Mouse (Mus musculus) stomach, embryonic 16.5 days (tissue): ENCODE results near the gene Micu1. TPM values are rescaled to one million over a fixed set of nuclear protein-coding genes. Genes with fewer than 3 reads are reported as not detected.
A peak's percentile ranks its signal among the peaks of the same experiment; 100 is the strongest.
"Not testable (repeated sequence)": the region's sequence is repeated elsewhere in the genome, so short reads cannot be mapped to it uniquely, and the experiment has no call there.

Source experiments
- ATAC-seq: fragments of 200-750 bp; cut with Nextera tagmentation; 2 replicates; pipeline ENCODE4 v1.8.0; 2017; ENCODE audit warnings: moderate number of reproducible peaks, moderate TSS enrichment; ENCODE audit not compliant: insufficient read depth, low FRiP score
- H3K27ac ChIP-seq: fragments of 300-500 bp; sonication (generic); 2 replicates; pipeline ENCODE4 v1.5.1; 2014; ENCODE audit warnings: low read length
- H3K27me3 ChIP-seq: fragments of 300-500 bp; sonication (generic); 2 replicates; pipeline ENCODE4 v1.6.1; 2014; ENCODE audit warnings: low read length, control low read depth, mixed read lengths; ENCODE audit not compliant: control insufficient read depth, insufficient read depth
- H3K36me3 ChIP-seq: fragments of 300-500 bp; sonication (generic); 2 replicates; pipeline ENCODE4 v1.6.1; 2014; ENCODE audit warnings: low read length; ENCODE audit not compliant: control insufficient read depth, insufficient read depth
- H3K4me1 ChIP-seq: fragments of 300-500 bp; sonication (generic); 2 replicates; pipeline ENCODE4 v1.6.1; 2014; ENCODE audit warnings: low read length, control low read depth, mixed read lengths; ENCODE audit not compliant: control insufficient read depth, insufficient read depth
- H3K4me2 ChIP-seq: fragments of 300-500 bp; sonication (generic); 2 replicates; pipeline ENCODE4 v1.6.1; 2014; ENCODE audit warnings: low read depth, low read length, mixed read lengths
- H3K4me3 ChIP-seq: fragments of 300-500 bp; sonication (generic); replicated peaks from 2 replicates; pipeline ENCODE4 v1.5.1; 2014; ENCODE audit warnings: mild to moderate bottlenecking, low read length
- H3K9ac ChIP-seq: fragments of 300-500 bp; sonication (generic); 2 replicates; pipeline ENCODE4 v1.6.1; 2014; ENCODE audit warnings: low read length
- H3K9me3 ChIP-seq: fragments of 300-500 bp; sonication (generic); replicated peaks from 2 replicates; pipeline ENCODE4 v1.6.1; 2016; ENCODE audit warnings: low read length, control low read depth; ENCODE audit not compliant: control insufficient read depth
- WGBS: fragments of 180-500 bp; shearing (Covaris S2); extraction: QIAGEN DNeasy Blood & Tissue Kit; methylation state at CpG from one replicate; pipeline ENCODE4 v1.1.7; 2014; 5-methylcytosine and 5-hydroxymethylcytosine counted together
- polyA plus RNA-seq: library from polyadenylated mRNA; unstranded; fragments of >200 nt; fragmentation: Nextera tagmentation; extraction: Ambion mirVana; gene quantifications from 2 replicates; pipeline ENCODE4 v1.2.1, GENCODE M21; 2015

The Micu1 gene
- 74.1 and 77.5 TPM in 2 replicates for polyA plus RNA-seq

DNA sequence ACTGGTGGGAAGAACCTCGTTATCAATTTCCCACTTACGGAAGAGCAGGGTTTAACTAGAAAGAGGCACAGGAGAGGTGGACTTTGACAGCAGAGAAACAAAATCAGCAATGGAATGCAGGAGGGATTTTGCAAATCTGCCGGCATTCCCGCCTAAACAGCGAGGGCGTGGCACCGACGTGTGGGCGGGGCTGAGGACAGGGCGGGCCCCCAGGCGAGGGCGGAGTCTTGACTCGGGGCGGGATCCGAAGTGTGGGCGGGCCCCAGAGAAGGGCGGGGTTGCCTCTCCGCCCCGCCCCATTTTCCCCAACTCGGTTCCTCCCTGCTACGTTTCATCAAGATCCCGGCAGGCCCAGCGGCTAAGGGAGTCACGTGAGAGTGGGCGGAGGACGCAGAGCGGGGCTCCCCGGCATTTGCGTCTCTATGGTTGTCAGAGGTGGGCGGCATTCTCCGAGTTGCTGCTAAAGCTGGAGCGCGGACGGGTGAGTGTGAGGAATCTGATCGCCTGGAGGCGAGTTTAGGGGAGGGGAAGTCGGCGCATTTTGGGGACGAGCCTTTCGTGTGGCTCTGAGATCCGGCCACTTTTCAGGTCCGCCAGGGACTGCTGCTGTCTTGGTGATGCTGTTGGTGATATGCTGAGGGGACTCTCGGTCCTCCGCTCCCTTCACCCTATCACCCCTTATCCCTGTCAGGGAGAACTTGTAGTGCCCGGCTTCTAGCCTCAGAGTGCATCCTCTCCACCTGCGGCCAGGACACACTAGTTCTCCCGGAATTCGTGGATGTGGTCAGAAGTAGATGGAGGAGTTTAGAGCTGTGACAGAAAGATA is at the start of gene Micu1:
TSS of gene Micu1 (plus strand) at position 271 of the 826 bp plus-strand sequence.
- Histone ChIP-seq H3K27ac (peak within 1 kb of the TSS; percentile 42), H3K4me2 (peak within 1 kb of the TSS; percentile 72), H3K4me1 (peaks cover 7% of the 10 kb centered on the region), H3K27me3 (no peaks in the 10 kb centered on the region), H3K36me3 (no peaks in the 10 kb centered on the region), H3K9ac (peak within 1 kb of the TSS; percentile 79), H3K9me3 (no peaks in the 10 kb centered on the region), H3K4me3 (peak within 1 kb of the TSS; percentile 69)
- peak; percentile 98 for ATAC-seq
- WGBS, result under 1% methylated on average over 48 of the region's 48 CpGs

DNA sequence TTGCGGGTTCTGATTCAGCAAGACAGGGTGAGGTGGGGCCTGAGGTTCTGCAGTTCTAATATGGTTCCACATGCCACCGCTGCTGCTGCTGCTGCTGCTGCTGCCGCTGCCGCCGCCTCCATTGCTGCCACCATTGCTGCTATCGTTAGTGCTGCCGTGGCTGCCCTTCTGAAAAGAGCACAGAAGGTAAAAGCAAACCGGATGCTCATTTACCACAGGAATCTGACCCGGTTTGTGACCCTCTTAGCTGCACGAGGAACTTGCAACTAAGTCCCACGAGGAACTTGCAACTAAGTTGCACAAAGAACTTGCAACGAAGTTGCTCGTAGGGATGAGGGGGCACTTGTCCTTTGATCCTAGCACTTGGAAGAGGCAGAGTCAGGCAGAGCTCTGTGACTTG is 45.5 kb upstream of the Micu1 start:
- Histone ChIP-seq H3K4me1 (no peaks in the 10 kb centered on the region), H3K27ac (no peak overlapping the region), H3K4me3 (no peak overlapping the region), H3K27me3 (no peaks in the 10 kb centered on the region), H3K4me2 (no peak overlapping the region), H3K9ac (no peak overlapping the region), H3K36me3 (no peaks in the 10 kb centered on the region), H3K9me3 (no peaks in the 10 kb centered on the region)
- 79% methylated on average over 13 of the region's 13 CpGs for WGBS
- no peak for ATAC-seq

DNA sequence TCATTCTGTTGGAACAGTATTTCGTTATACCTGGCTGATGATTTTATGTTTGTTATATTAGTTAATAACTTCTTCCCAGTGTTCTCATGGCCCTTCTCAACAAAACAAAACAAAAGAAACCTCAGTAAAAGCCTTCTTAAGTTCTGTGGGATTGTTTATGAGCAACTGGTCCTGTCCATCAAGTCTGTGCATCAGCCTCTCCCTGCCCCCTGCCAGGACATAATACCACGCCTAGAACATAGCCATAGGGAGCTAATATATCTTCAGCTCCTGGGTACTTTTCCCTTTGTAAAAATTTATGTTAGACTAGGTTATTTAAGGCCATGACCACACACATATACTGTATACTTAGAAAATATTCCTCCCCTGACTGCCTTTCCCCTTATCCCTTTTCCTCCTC is 37.5 kb upstream of the Micu1 start:
- H3K27me3 ChIP-seq, result no peaks in the 10 kb centered on the region
- H3K4me1 ChIP-seq, result peaks cover 10% of the 10 kb centered on the region
- H3K9me3 ChIP-seq, result no peaks in the 10 kb centered on the region
- no peak for ATAC-seq
- H3K4me3 ChIP-seq, result no peak overlapping the region
- no peak overlapping the region for H3K4me2 ChIP-seq
- 82% methylated on average over 2 of the region's 2 CpGs for WGBS
- H3K9ac ChIP-seq, result no peak overlapping the region
- H3K27ac ChIP-seq, result no peak overlapping the region
- no peaks in the 10 kb centered on the region for H3K36me3 ChIP-seq

DNA sequence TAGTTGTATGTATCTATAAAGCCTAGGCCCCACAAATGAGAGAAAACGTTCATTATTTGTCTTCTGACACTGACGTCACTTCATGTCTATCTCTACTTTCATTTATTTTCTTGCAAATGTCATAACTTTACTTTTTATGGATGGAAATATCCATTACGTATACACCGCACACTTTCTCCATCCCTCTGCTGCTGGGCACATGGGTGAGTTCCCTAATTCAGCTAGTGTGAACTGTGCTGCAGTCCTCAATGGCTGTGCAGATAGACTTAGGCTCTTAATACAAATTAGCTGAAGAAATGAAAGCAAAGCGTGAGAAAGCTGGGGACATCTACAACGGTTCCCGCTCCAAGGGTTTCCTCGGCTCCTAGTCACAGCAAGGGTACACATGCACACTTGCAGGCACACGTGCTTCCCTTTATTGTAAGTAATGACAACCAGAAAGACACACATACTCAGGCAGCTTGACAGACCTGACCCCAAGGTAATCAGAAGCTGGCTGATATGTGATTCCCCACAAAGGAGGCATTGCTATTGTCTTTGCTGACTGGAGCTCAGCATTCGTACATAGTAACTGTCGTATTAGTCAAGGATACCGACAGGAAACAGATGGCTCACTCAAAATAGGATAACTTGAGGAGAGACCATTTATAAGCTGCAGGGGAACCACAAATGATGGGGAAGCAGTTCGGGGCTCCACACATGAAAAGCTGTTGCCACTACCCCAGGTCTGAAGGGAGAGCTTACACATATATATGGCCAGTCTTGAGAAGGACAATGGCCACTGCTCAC is 36.6 kb upstream of the Micu1 start:
- no peaks in the 10 kb centered on the region for H3K9me3 ChIP-seq
- H3K4me2 ChIP-seq, result no peak overlapping the region
- no peak overlapping the region for H3K27ac ChIP-seq
- H3K36me3 ChIP-seq, result no peaks in the 10 kb centered on the region
- H3K4me3 ChIP-seq, result no peak overlapping the region
- H3K27me3 ChIP-seq, result no peaks in the 10 kb centered on the region
- H3K4me1 ChIP-seq, result peaks cover 10% of the 10 kb centered on the region
- H3K9ac ChIP-seq, result no peak overlapping the region
- 66% methylated on average over 13 of the region's 13 CpGs for WGBS
- no peak for ATAC-seq

DNA sequence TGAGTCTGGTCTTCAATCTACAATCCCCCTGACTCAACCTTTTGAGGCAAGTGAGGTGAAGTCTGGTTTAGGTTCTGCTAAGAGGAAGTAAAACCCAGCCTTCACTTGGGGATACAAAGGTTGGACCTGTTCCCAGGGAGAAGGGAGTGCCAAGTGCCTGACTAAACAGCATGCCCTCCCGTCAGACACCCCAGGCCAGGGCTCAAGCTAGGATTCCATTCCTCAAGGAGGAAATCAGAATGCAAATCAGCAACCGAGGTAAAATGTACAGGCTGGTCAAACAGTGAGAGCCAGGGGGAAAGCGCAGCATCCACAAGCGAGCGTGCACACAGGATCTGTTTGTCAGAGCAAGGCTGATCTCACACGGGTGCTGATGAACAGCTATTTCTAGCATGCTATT is 34.9 kb upstream of the Micu1 start:
- ATAC-seq, result peak; percentile 75; the same call in 1 of the 2 replicates

DNA sequence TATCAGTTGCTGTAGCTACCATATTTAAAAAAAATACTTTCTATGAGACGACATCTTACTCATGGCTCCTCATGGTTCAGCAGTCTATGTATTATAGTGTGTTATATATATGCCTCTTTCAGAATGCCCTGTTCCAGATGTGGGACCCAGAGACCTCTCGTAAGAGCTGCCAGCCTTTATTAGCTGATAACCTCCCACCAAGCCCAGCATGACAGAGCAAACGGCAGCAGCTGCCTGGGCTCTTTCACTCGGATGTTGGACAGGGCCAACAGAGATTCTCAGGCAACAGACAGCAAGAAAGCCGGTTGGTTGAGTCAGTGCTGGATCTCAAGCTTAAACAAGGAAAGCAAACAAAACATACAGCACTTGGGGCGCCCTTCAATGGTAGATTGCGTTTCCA is 33.8 kb upstream of the Micu1 start:
- Histone ChIP-seq H3K27me3 (no peaks in the 10 kb centered on the region), H3K4me1 (peaks cover 10% of the 10 kb centered on the region), H3K9me3 (no peaks in the 10 kb centered on the region), H3K36me3 (no peaks in the 10 kb centered on the region), H3K27ac (no peak overlapping the region), H3K4me3 (no peak overlapping the region), H3K4me2 (no peak overlapping the region), H3K9ac (no peak overlapping the region)
- ATAC-seq, result no peak
- 60% methylated on average over 7 of the region's 7 CpGs for WGBS

More for the DNA sequence above, 34.9 kb upstream of the Micu1 start:
- H3K4me3 ChIP-seq, result no peak overlapping the region
- H3K4me1 ChIP-seq, result peaks cover 10% of the 10 kb centered on the region
- no peak overlapping the region for H3K4me2 ChIP-seq
- H3K36me3 ChIP-seq, result no peaks in the 10 kb centered on the region
- H3K27me3 ChIP-seq, result no peaks in the 10 kb centered on the region
- H3K27ac ChIP-seq, result peak overlapping the region; percentile 49; the same call in 1 of the 2 replicates
- H3K9ac ChIP-seq, result no peak overlapping the region
- WGBS, result 50% methylated on average over 6 of the region's 6 CpGs
- H3K9me3 ChIP-seq, result no peaks in the 10 kb centered on the region

DNA sequence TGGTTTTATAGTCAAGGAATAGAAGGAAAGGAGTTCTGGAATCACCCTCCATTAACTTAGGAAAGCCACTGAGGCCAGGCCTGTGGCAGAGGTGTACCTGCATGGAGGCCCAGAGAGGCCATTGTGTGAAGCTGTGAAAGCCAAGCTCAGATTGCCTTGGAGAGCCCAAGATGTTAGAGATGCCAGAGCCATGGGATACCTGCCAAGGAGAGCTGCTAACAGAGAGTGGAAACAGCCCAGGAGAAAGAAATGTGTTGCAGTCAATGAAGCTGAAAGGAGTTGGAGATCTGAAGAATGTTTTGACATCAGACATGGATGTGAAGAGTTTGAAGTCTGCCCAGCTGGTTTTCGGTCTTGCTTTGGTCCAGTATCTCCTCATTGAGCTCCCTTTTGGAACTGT is 24.4 kb upstream of the Micu1 start:
- H3K4me2 ChIP-seq, result no peak overlapping the region
- 0 out of 2 replicates have a peak, but pooled peaks cover 4% of the 10 kb centered on the region for H3K9me3 ChIP-seq
- ATAC-seq, result no peak
- H3K36me3 ChIP-seq, result no peaks in the 10 kb centered on the region
- no peak overlapping the region for H3K4me3 ChIP-seq
- H3K27ac ChIP-seq, result no peak overlapping the region
- no peak overlapping the region for H3K9ac ChIP-seq
- no peaks in the 10 kb centered on the region for H3K27me3 ChIP-seq
- 85% methylated on average over 1 of the region's 1 CpGs for WGBS
- H3K4me1 ChIP-seq, result no peaks in the 10 kb centered on the region

DNA sequence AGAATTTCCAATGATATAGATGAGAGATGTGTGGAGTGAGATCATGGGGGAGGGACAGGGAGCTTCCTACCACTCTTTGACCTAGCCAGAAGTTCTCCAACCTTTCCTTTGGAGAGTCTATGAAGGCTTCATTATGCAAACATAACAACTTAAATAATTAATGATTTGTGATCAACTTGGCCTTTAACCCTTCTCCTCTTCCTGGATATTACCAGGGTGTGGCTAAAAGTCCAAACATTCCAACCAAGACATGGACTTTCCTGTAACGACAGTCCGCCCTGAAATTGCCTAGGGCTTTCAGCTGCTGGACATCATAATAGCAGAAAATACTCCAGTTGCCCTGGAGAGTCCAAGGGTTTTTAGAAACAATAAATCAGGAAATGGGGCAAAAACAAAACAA is 23.1 kb upstream of the Micu1 start:
- no peak overlapping the region for H3K27ac ChIP-seq
- 67% methylated on average over 2 of the region's 2 CpGs for WGBS
- H3K9me3 ChIP-seq, result 0 out of 2 replicates have a peak, but pooled peaks cover 4% of the 10 kb centered on the region
- H3K4me2 ChIP-seq, result no peak overlapping the region
- H3K27me3 ChIP-seq, result no peaks in the 10 kb centered on the region
- no peaks in the 10 kb centered on the region for H3K36me3 ChIP-seq
- H3K4me3 ChIP-seq, result no peak overlapping the region
- no peak for ATAC-seq
- no peaks in the 10 kb centered on the region for H3K4me1 ChIP-seq
- H3K9ac ChIP-seq, result no peak overlapping the region

DNA sequence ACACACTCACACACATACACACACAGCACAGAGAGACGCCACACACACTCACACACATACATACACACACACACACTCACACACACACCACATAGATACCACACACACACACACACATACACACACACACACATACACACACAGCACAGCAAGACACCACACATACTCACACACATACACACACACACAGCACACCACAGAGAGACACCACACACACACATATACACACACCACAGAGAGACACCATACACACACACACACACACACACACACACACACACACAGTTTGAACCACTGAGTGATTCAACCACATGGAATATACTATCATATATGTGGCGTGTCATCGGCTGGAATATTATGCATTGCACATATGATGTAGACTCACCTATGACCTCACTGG is 16.7 kb upstream of the Micu1 start:
- not testable (repeated sequence) for H3K4me1 ChIP-seq, H3K27ac ChIP-seq, H3K9me3 ChIP-seq, H3K4me3 ChIP-seq, H3K36me3 ChIP-seq, H3K4me2 ChIP-seq, H3K27me3 ChIP-seq, H3K9ac ChIP-seq, ATAC-seq
- WGBS, result 88% methylated on average over 3 of the region's 3 CpGs
